Mouse (Mus musculus) T-helper 17 cell (primary cell): ENCODE measurements around the gene Rpp25.

Source experiments
- in situ Hi-C, 2 experiments: fragments of 300-600 bp; cut with MboI, MseI; formaldehyde crosslinking; loops; 1 replicate in 1 of 2; 2 replicates in 1 of 2; pipeline ENCODE4 v1.15.1; 2025; ENCODE audit warnings: high pct_unique_total_duplicates in 2 of 2

Gene Rpp25

DNA sequence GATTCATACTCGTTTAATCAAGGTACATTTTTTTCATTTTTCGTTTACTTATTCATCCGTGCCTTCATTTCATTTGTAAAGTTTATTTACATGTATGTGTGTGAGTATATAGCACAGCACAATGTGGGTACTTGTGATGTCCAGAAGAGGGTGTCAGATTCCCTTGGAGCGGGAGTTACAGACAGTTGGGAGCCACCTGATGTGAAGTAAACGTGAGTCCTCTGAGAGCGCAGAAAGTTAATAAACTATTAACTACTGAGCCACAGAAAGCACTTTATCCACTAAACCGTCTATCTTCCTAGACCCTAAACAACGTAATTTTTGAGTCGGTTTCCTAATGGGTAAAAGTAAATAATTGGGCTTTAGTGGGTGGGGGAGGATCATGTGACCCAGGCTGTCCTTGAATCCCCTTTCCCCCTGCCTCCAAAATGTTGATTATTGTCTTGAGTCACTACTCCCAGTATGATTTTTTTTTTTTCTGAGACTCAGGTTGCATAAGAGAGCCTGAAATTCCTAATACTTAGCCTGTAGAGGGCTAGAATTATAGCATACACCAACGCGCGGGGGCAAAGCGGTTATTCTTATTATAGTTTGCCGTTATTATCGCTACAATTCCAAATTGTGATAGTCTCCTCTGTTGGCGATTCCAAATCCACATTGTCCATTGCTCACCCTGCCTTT is 16.7 kb downstream of the Rpp25 start:
- in situ Hi-C loops, result no loop called here

DNA sequence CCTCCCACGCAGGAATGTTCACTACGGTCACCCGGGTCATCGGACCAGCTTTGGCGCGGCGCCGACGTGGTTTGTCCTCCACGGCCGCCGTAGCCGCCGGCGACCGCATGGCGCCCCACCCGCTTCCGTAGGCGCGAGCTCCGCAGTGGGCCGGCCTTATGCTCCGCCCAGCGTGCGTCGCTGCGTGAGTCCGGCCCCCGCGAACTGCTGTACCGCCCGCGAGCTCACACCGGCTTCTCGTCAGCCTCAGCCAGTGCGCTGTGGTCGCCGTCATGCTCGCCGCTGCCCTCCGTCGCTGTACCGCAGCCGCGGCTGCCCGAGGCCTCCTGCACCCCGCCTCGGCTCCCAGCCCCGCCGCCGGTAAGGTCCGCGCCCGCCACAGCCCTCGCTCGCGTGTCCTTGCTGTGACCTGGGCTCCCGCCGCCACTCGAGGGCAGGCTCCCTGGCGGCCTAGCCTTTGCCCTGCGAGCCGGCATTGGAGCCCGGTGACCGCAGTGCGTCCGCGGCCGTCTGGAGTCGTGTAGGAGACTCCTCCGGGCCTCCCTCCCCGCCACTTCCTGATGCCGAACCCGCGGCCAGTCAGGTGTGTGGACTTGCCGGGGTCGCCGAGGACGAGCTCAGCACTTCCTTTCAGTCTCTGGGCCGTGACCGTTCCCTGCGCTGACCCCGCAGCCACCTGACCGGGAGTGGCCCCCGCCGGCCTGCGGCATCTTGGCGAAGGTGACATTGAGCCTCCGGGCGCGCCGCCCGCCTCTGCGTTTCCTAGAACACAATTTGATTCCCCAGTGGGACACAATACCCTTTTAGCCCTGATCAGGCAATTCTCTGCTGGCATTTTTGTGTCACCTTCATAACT is 17.5 kb downstream of the Rpp25 start, which contains the start of gene Cox5a:
Cox5a (plus strand) TSS at position 219 of the 856 bp plus-strand sequence.
- in situ Hi-C loops, result no loop called here

DNA sequence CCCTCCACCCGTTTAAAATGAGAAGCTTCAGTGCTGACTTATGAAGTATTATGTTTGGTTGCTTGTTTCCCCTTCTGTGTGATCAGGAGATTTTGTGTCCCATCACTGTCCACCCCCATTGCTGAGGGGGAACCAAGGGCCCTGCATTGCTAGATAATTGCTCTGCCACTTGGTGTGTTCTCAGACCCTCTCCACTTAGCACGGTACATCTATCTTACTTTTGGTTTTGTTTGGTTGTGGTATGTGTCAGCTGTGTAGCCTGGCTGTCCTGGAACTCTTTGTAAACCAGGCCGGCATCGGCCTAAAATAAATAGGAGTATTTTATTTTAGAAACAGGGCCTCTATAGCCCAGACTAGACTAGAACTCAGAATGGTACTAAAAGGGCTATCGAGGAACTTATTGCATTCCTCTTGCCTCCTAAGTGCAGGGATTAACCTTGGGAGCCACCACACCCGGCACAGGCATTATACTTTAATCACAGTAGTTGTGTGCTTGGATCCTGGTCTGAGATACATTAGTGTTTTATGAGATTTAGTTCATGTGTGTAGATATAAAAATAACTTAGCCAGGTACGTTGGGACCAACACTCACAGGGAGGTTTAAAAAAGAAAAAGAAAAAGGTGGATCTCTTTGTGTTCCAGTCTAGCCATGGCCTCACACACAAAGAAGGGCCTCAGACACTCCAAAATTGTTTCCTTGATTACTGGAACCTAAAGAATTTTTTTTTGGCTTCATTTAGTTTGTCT is 18.5 kb downstream of the Rpp25 start:
- in situ Hi-C loops, result no loop called here

DNA sequence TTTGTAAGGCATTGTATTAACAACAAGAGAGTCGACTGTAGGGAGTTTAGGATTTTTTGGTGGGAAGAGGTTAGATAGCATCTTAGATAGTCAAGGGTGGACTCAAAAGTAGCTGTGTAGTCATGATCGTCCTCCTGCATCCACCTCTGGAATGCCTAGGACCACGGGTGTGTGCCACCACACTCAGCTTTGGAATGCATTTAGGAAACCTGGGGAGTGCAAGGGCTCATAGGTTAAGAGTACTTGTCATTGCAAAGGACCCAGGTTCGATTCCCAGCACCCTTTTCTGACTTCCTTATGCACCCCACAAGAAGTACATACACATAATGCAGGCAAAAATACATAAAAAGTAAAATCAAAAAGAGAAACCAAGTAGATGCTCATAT is 19.0 kb downstream of the Rpp25 start:
- in situ Hi-C loops, result no loop called here

DNA sequence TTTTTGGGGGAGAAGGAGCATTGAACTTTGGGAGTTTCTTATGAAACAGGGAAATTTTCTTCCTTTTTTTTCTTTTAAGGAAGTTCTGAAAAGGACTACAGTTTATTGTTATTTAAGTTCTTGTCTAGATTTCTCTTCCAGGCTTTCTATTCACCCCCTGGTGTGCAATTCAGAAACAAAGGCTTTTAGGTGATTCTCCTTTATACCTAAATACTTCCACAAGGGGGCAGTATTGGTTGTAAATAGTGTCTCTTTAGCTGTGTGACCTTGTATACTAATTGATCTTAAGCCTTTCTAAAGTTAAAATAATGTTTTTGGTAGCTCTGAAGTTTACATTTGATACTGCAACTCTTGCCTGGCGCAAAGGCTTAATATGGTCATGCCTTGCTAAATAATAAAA is 19.9 kb downstream of the Rpp25 start:
- in situ Hi-C loops, result no loop called here

DNA sequence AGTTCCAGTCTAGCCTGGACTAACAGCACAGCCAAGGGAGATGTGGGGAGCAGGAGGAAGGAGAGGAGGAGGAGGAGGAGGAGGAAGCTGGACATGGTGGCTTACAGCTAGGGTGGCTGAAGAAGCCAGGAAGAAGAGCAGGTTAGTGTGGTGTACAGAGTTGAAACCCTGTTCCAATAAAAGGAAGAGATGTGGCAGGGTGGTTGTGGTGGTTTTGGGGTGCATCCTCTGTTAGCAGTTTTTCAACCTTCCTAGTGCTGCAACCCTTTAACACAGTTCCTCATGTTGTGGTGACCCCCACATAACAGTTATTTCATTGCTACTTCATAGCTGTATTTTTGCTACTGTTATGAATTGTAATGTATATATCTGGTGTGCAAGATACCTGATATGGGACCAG is 20.6 kb downstream of the Rpp25 start:
- in situ Hi-C loops, result no loop called here

DNA sequence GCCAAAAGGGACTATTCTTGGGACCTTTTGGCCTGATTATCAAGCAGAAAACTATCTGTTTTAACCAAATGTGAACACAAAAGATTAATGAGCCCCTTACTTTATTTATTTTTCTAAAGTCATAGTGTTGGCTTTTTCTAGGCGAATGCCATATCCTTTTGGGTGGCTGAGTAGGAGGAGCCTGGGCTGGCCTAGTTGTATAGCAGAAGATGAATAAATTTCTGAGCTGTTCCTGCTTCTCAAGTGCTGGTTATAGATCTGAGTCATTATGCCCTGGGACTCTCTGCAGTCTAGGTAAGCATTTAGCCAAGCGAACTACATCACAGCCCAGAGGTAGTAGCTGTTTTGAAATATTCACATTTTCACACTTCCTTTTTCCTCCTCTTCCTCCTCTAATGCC is 21.7 kb downstream of the Rpp25 start:
- in situ Hi-C loops, result no loop called here

DNA sequence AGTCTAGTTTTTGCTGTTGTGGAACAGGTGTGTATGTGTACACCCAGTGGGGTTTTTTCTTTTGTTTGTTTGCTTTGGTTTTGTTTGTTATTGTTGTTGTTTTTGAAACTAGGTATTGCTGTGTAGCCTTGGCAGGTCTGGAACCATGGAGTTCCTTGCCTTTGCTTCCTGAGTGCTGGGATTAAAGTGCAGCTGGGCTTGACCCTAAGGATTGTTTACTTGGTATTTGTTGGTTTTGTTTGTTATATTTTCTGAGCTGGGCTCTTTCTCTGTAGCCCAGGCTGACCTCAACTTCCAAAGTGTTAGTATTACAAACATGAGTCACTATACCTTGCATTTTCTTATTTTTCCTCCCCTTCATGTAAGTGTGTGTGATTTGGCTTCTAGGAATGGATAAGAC is 22.6 kb downstream of the Rpp25 start:
- in situ Hi-C loops, result no loop called here

DNA sequence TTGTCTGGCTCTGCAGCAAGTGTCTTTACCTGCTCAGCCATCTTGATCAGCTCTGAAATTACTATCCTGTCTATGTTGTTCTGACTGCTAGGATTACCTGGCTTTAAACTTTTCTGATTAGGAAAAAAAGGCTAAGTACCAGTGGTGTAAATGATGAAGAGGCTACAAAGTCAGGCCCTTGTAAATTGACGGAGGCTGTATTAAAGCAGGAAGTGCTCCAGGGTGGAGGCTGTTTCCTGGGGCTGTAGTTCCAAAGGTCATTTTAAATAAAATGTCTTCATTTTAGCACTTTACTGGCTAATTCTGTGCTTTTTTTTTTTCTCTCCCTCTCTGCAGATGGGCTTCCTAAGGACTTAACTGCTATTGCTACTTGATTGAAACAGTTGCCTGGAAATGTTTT is 28.1 kb downstream of the Rpp25 start:
- in situ Hi-C loops, result no loop called here

DNA sequence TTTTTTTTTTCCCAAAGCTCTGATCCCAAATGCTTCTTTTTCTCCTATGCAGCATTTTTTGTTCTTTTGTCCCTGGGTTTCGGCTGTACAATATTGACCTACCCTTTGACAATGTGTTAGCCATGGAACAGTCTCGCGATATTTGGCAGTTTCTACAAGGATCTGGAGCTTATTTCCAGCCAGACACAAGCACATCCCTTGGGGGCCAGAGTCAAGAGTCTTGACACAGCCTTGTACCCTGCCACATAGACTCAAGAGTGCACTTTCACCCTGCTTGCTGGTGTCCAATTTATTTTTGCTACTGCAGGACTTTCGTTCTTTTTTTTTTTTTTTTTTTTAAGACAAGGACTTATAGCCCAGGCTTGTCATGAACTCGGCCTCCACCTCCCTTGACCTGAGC is 32.5 kb downstream of the Rpp25 start:
- in situ Hi-C loops, result loop anchor here in 1 of 2 experiments (5.0 kb wide), 1 partner anchor 106 kb away; no protein-coding TSS in a partner anchor

DNA sequence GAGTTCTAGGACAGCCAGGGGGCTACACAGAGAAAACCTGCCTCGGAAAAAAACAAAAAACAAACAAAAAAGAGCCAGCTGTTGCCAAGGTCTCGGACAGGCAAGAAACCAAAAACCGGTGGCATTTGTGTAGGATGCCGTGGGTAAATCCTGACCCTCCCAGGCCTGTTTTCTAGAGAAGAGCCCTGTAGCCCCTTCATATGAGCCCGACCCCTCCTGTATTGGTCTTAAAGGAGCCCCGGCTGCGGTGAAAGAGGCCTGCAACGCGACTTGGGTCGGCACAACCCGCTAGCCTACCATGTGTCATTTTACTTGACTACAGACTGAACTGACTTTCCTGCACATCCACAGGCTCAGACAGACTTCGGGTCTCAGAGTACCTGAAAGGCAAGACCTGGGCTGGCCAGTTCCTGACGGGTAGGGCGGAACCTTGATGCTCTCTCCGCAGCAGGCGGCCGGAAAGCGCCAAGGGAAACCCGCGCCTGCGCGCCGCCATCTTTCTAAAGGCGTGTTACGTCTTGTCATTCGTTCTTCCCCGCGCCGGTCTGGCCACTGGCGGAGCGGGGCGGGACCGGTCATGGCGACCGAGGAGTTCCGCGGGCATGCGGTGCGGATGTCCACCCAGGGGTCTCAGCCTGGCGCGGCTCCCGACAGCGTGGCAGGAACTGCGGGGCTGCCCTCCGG is 33.4 kb downstream of the Rpp25 start, which contains the start of gene Fam219b:
Fam219b (plus strand) TSS at position 485 of the 684 bp plus-strand sequence.
- in situ Hi-C loops, result loop anchor here in 1 of 2 experiments (5.0 kb wide), 1 partner anchor 105 kb away; no protein-coding TSS in a partner anchor

DNA sequence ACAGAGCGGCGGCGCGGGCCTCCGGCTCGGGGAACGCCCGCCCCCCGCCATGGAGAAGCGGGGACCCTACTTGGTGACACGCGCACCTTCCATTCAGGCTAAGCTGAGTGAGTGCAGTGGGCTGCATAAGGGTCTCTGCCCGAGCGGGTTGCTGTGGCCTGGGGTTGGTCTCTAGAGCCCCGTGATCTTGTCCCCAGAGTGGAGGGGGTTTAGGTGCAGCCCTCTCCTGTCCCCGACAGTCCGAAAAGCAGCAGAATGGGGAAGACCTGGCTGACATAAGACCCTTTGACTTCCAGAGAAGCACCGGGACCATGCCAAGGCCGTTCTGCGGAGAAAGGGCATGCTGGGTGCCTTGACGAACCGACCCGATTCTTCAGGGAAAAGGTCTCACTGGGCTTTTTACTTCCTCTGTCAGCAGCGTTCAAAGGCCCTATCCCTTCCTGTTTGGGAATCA is 33.9 kb downstream of the Rpp25 start:
- in situ Hi-C loops, result loop anchor here in 1 of 2 experiments (5.0 kb wide), 1 partner anchor 105 kb away; no protein-coding TSS in a partner anchor

DNA sequence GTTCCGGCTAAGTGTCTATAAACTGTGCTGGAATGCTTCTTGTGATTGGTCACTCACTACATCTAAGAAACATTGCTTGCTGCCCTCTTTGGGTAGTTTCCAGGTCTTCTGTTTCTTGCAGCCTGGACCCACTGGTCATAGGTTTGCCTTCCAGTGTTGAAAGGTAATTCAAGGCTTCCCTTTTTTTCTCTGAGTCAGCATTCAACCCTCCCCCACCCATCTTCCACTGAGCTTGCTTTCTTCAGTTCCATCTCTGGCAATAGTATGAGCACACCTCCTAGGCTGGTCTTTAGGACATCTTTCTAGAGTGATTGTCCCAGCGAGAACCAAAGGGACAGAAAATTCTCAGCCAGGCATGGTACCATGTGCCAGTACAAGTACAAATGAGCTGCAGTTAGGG is 35.7 kb downstream of the Rpp25 start:
- in situ Hi-C loops, result loop anchor here in 1 of 2 experiments (5.0 kb wide), 1 partner anchor 103 kb away; no protein-coding TSS in a partner anchor

DNA sequence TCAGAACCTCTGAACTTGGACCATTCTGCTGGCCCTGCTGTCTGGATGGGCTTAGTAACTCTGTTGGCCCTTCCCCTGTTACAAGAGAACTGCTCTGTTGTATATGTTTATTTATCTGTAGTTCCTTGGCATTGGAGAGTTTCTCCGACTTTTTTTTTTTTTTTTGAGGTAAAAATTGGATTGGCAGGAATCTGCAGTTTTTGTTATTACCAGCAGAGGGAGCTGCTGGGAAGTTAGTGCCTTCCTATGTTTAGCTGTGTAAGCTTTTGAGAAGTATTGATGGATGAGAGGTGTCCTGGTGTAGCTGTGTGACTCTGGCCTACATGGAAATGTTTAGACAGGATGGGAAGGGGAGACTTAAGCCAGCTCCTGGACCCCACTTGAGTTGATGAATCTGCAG is 37.5 kb downstream of the Rpp25 start:
- in situ Hi-C loops, result loop anchor here in 1 of 2 experiments (10.0 kb wide), 1 partner anchor 57 kb away; no protein-coding TSS in a partner anchor

DNA sequence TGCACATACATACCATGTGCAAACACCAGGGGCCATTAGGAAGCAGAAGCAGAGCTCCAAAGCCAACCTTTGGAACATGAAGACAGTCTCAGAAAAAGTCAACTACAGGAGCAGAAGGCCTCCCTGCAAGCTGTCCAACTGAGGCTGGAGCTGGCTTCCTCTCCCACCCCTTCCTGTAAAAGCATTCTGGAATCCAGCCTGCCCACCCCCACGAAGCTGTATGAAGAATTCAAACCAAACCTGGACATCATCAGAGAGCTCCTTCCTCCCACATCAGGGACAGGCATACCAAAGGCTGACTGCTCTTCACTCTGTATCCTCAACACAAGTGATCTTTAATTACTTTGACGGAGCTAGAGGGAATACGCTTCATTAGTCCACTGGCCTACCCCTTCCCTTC is 40.1 kb downstream of the Rpp25 start:
- in situ Hi-C loops, result loop anchor here in 1 of 2 experiments (10.0 kb wide), 1 partner anchor 59 kb away; no protein-coding TSS in a partner anchor

DNA sequence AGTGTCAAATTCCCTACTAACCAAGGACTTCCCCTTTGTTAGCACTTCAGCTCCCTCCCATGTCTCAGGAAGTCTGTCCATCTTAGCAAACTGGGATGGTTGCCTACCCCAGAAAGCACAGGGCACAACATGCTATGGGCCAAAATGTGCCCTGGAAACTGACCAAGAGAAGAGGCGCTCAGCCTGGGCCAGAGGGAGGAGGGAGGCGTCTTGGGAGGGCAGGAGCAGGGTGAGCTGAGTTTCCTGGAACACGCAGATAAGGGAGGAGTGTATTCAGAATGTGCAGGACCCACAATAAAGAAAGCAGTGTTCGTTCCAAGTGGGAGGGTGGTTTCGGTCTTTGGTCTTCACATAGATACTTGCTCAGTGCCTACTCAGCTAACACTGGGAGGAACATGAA is 43.5 kb downstream of the Rpp25 start:
- in situ Hi-C loops, result loop anchor here in 1 of 2 experiments (10.0 kb wide), 1 partner anchor 62 kb away; no protein-coding TSS in a partner anchor

DNA sequence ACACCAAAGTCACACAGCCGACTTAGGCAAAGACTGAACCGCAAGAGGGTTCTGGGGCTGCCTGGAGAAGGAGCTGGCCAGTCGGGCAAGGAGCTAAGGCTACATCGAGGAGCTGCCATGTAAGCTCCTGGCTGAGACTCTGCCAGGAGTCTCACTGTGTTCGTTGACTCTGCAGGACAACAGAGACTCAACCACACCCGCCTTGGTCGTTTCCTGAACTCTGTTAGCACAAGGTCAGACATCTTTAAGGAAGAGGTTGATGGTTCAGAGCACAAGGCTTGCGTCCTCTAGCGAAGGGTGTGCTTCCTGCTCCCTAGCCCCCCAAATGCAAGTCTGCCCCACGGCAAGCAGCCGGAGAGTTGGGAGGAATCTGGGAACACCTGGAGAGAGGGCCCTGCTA is 44.0 kb downstream of the Rpp25 start:
- in situ Hi-C loops, result loop anchor here in 1 of 2 experiments (10.0 kb wide), 1 partner anchor 63 kb away; no protein-coding TSS in a partner anchor

DNA sequence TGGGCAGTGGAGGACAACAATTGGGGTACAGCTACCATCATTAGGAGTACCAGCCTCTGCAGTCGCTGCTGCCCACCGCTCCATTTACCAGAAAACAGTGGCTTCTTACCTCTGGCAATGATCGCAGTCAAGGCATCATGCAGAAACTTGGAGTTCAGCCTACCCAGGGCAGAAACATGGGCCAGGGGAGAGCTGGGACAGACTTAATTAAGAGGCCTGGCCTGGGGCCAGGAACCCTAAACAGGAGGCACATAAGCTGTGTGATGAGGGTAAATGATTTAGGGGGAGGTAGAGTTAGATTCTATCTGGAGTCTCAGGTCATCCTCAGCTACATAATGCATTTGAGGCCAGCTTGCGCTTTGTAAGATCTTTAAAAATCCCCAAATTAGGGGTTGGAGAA is 45.4 kb downstream of the Rpp25 start:
- in situ Hi-C loops, result loop anchor here in 1 of 2 experiments (10.0 kb wide), 1 partner anchor 64 kb away; no protein-coding TSS in a partner anchor

DNA sequence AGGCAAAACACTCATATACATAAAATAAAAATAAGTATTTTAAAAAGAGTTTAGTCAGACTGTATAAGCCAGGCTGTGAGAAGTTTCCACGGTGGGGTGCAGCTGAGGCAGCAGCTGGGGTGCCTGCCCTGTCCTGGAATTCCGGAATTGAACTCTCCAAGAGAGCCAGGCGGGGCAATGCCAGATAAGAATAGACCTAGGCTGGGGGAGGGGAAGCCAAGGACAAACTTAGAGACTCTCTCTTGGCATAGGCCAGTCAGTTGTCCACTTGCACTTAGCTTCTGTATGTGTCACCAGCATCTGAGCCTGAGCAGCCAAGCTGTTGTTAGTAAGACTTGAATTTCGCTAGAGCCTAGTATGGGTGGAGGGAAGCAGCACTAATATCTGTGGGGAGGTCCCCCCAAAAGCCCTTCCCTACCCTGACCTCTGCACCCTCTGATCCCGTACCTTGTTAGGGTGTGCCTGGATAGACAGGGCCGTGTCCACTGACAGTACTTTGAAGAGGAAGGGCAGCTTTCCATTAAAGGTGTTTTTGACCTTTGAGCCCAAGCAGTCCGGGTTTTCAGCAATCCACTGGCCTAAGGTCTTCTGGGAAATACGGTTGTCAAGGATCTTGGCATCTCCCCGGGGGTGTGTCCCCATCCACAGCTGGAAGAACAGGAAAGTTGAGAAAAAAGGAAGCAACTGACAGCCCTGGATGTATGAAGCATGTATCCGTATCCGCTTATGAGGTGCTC is 46.5 kb downstream of the Rpp25 start:
- in situ Hi-C loops, result loop anchor here in 1 of 2 experiments (5.0 kb wide), 1 partner anchor 102 kb away; the partner anchor contains the start of gene Csk
